In genomic region chr1:123658409-123658808, GRCm38 (mm10) we compare ENCODE assay signal across 25 mouse cellular contexts.
A peak's percentile ranks its signal among the peaks of the same experiment; 100 is the strongest.
DNase-seq lines count a peak whose midpoint lies in the region; ATAC-seq and TF ChIP-seq lines count a peak whose summit lies in the region.
"Had no signal": no experiment of that assay in that cellular context is flagged by ENCODE, and none has a peak within 500 bp of the region (broad histone marks: within the 10 kb centered on the region; RNA-seq: fewer than 3 reads in every experiment).

No protein-coding gene starts in this region.

- H3K4me3 ChIP-seq in midbrain, postnatal 0 days (ENCODE audit: low read depth, low read length): no peak overlapping the region
- H3K4me3 ChIP-seq in midbrain, embryonic 13.5 days (replicated peaks): no peak overlapping the region
- H3K4me3 ChIP-seq: embryonic facial prominence, embryonic 12.5 days; embryonic facial prominence, embryonic 15.5 days; hindbrain, embryonic 13.5 days had no signal

- no peaks in the 10 kb centered on the region for H3K36me3 ChIP-seq in midbrain, postnatal 0 days (ENCODE audit: insufficient read depth, low read length)
- H3K36me3 ChIP-seq in midbrain, embryonic 13.5 days: no peaks in the 10 kb centered on the region
- H3K36me3 ChIP-seq: embryonic facial prominence, embryonic 12.5 days; embryonic facial prominence, embryonic 15.5 days; G1E; hindbrain, embryonic 13.5 days had no signal

- DNase-seq in cerebellum, adult 8-10 months: peak; percentile 4
- no peak for DNase-seq in cerebellum, adult 11 months
- DNase-seq in frontal cortex, postnatal 36 days (ENCODE audit: low spot score in 2 of 2): no peak
- DNase-seq in midbrain, postnatal 0 days (ENCODE audit: low spot score): peak; percentile 21
- no peak for DNase-seq in gastrocnemius, postnatal 36 days
- DNase-seq: adrenal gland, postnatal 10 days; adrenal gland, postnatal 36 days; B cell, adult 2 months; forebrain, postnatal 0 days; gastrocnemius, postnatal 10 days; heart, adult 11 months; kidney, adult 18-20 months had no signal

- no peak overlapping the region for H3K27ac ChIP-seq in midbrain, postnatal 0 days (ENCODE audit: low read depth, low read length)
- no peak overlapping the region for H3K27ac ChIP-seq in midbrain, embryonic 13.5 days
- H3K27ac ChIP-seq: embryonic facial prominence, embryonic 12.5 days; embryonic facial prominence, embryonic 15.5 days; hindbrain, embryonic 13.5 days had no signal

- 82% methylated on average over 2 of the region's 2 CpGs for WGBS in midbrain, postnatal 0 days
- WGBS in midbrain, embryonic 13.5 days: 73% methylated on average over 2 of the region's 2 CpGs

- intact Hi-C loops in gastrocnemius, postnatal 36 days (cut with DNase I): no loop called here

- H3K27me3 ChIP-seq in midbrain, postnatal 0 days (ENCODE audit: insufficient read depth, low read length): no peaks in the 10 kb centered on the region
- H3K27me3 ChIP-seq in midbrain, embryonic 13.5 days: no peaks in the 10 kb centered on the region
- H3K27me3 ChIP-seq: CH12.LX; embryonic facial prominence, embryonic 12.5 days; embryonic facial prominence, embryonic 15.5 days; hindbrain, embryonic 13.5 days; Patski had no signal

- no peaks in the 10 kb centered on the region for H3K4me1 ChIP-seq in midbrain, postnatal 0 days (ENCODE audit: insufficient read depth, low read length)
- no peaks in the 10 kb centered on the region for H3K4me1 ChIP-seq in midbrain, embryonic 13.5 days (replicated peaks)
- H3K4me1 ChIP-seq: embryonic facial prominence, embryonic 12.5 days; embryonic facial prominence, embryonic 15.5 days; hindbrain, embryonic 13.5 days had no signal

- ATAC-seq in frontal cortex, adult (ENCODE audit: low TSS enrichment): peak; percentile 86; the same call in 1 of the 2 replicates
- no peak for ATAC-seq in midbrain, postnatal 0 days (ENCODE audit: low FRiP score)
- no peak for ATAC-seq in midbrain, embryonic 13.5 days
- ATAC-seq: forebrain, embryonic 14.5 days; forebrain, postnatal 0 days; hindbrain, embryonic 16.5 days; inflammation-experienced regulatory T-cells, adult 6 months; intestine, embryonic 16.5 days; Patski had no signal

- no peaks in the 10 kb centered on the region for H3K9me3 ChIP-seq in midbrain, postnatal 0 days (ENCODE audit: low read length)
- no peaks in the 10 kb centered on the region for H3K9me3 ChIP-seq in midbrain, embryonic 13.5 days
- H3K9me3 ChIP-seq: embryonic facial prominence, embryonic 12.5 days; embryonic facial prominence, embryonic 15.5 days; hindbrain, embryonic 13.5 days had no signal

- no peak for TF ChIP-seq CTCF in midbrain, postnatal 0 days (IDR thresholded peaks at IDR 0.05)

- no peak overlapping the region for H3K9ac ChIP-seq in midbrain, postnatal 0 days (replicated peaks; ENCODE audit: low read length, poor library complexity, severe bottlenecking)
- H3K9ac ChIP-seq in midbrain, embryonic 13.5 days (replicated peaks): no peak overlapping the region
- H3K9ac ChIP-seq: embryonic facial prominence, embryonic 12.5 days; embryonic facial prominence, embryonic 15.5 days; forebrain, postnatal 0 days; hindbrain, embryonic 13.5 days had no signal

- no peak overlapping the region for H3K4me2 ChIP-seq in midbrain, postnatal 0 days (ENCODE audit: low read depth, low read length, poor library complexity, severe bottlenecking)
- H3K4me2 ChIP-seq in midbrain, embryonic 13.5 days (replicated peaks): no peak overlapping the region
- H3K4me2 ChIP-seq: embryonic facial prominence, embryonic 12.5 days; embryonic facial prominence, embryonic 15.5 days; heart, embryonic 11.5 days; hindbrain, embryonic 13.5 days had no signal

Comparison
In these comparisons a context has a peak if more than half of its experiments do, and no peak if none do; other contexts are left out.
1. DNase-seq: peak in cerebellum, adult 8-10 months (single experiment) and midbrain, postnatal 0 days (single experiment); none in cerebellum, adult 11 months (single experiment), frontal cortex, postnatal 36 days (0 of 2) and gastrocnemius, postnatal 36 days (0 of 2).